Mouse (Mus musculus) yolk sac, embryonic 10.5 days (tissue): ENCODE data around the gene Gpc1.

Experiments used
- DNase-seq: peaks from one replicate; pipeline ENCODE4 v3.0.0-alpha.2; 2017; ENCODE audit warnings: low spot score

Gpc1 gene

DNA sequence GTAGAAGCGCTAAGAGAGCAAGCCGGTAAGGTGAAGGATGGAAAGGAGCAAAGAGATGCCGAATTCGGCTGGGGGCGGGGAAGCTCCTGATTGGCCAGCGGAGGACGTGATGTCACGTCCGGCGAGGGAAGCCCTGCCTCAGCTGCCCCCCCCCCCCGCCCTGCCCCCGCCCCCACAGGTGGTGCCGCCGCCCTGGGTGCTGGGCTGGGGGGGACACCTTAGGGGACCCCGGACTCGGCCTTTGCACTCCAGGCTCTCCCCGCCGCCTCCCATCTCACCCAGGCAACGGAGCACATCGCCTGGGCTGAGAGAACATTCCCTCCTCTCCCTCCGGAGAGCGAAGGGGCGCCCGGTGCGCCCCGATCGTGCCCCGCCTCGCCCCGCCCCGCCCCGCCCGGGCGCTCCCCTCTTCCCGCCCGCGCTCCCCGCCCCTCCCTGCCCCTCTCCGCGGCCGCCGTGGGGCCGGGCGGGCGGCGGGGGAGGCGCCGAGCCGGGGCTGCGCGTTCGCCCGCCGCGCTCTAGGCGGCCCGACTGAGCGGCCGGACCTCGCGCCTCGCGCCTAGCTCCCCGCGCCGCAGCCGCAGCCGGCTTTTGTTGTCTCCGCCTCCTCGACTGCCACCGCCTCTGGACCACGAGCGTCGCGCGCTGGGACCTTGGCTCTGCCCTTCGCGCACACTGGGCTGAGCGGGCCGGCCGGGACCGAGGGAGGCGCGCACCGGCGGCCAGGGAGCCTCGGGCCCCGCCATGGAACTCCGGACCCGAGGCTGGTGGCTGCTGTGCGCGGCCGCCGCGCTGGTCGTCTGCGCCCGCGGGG lies at the start of gene Gpc1:
TSS of gene Gpc1 (plus strand) at position 458 of the 814 bp plus-strand sequence.
- peak; percentile 74 for DNase-seq

DNA sequence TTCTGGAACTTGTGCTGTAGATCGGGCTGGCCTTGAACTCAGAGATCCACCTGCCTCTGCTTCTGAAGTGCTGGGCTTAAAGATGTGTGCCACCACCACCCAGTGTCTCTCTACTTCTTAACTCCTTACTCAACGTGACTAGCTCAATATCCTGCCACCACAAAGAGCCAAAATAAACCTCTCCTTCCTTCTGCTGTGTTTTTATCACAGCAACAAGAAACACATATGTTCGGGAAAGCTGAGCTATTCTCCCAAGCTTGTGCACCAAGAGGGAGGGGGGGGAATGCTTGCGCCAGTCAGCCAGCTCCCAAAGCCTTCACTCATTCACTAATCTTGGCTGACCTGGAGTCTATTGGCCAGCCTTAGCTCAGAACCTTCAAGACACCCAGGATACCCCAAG lies 49.6 kb upstream of the Gpc1 start:
- DNase-seq: no peak

GRCm38 (mm10) chr1:92782587-92782986 lies 48.9 kb upstream of the Gpc1 start:
- DNase-seq: no peak

DNA sequence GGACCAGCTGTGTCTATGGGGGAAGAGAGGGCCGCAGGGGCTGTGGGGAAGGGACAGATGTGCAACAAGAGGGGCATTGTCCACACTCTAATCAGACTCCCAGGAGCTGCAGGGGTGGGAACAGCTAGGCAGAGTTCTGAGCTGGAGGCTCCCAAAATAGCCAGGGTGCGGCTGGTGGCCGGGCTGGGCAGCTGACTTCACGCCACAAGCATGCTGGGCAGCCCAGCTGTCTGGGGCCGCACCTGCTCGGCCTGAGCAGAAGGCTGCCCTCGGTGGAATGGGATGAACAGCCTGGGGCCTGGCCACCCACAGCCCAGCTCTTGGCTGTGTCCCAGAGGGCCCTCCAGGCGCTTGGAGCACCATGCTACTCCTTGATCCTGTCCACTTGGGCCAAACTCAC lies 44.2 kb upstream of the Gpc1 start:
- DNase-seq: no peak

GRCm38 (mm10) chr1:92788049-92788448 lies 43.4 kb upstream of the Gpc1 start:
- no peak for DNase-seq

DNA sequence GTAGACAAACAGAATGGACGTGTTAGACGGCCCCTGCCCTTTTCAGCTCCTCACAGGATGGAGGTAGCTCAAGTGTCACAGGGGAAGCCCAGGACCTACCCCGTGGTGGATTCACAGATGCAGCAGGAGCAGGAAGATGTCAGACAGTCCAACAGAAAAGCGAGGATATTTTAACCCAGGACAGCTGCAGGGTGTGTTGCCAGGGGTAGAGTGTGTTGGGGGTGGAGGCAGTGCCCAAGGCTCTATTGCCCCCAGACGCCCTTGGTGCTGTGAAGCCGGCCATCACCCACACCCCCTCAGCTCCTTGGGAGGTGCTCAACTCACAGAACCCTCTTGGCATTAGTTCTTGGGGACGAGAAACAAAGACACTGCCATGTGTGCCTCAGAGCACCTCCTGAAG lies 40.8 kb upstream of the Gpc1 start:
- no peak for DNase-seq

- peak; percentile 57 for DNase-seq
Observed at GRCm38 (mm10) chr1:92791070-92791831, 40.2 kb upstream of the Gpc1 start.

GRCm38 (mm10) chr1:92793781-92794180 lies 37.7 kb upstream of the Gpc1 start:
- no peak for DNase-seq

DNA sequence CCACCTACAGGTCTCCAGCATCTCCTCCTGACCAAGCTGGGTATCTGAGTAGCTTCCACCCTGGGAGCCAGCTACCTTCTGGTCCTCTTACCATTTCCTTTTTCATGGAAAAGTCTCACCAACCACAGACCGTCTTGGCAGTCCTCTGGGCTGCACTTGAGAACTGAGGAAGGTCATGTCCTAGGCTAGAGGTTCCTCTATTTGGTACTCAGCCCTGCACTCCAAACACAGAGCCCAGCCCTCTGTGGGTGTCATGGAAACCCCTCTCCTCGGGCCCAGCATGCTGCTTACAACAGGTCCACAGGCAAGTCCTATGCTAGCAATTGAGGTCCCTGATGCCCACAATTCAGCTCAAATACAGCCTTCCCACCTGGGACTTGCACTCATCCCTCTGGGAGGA lies 33.0 kb upstream of the Gpc1 start:
- no peak for DNase-seq

- DNase-seq: no peak
Observed at GRCm38 (mm10) chr1:92799653-92800052, 31.8 kb upstream of the Gpc1 start.

- no peak for DNase-seq
Observed at GRCm38 (mm10) chr1:92802362-92802761, 29.1 kb upstream of the Gpc1 start.

DNA sequence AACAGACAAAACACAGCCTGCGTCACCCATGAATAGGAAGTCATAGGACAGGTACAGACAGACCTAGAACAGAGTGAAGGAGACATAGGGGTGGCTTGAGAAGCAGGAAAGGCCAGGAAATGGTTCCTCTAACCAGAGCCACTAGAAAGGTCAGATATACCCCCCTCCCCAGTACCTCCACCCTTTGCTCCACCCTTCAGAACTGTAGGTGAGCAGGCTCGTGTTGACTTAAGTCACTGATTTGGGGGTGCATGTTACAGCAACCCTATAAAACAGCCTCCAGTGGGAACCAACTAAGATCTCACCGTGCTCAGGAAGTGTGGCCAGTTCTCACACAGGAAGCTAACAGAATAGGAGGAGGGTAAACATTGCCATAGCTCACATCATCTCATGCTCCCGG lies 28.1 kb upstream of the Gpc1 start:
- DNase-seq: no peak

GRCm38 (mm10) chr1:92805181-92805580 lies 26.3 kb upstream of the Gpc1 start:
- DNase-seq: no peak

DNA sequence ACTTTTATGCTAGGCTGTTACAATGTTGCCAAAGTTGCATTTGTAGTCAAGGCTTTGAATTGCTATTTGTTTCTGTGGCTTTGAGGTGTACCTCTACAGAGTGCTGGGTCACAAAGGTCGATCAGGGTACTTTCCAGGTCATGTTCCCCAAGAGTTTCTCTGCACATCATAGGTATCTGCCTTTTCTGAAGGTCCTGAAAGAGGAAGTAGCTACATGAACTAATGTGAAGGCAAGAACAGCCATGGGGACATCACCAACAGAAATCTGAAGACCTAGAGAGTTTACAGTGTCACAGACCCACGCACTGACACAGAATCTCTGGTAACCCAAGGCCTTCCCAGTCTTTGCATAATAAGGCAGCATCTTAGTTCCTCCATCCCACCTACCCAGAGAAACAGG lies 25.6 kb upstream of the Gpc1 start:
- no peak for DNase-seq

DNA sequence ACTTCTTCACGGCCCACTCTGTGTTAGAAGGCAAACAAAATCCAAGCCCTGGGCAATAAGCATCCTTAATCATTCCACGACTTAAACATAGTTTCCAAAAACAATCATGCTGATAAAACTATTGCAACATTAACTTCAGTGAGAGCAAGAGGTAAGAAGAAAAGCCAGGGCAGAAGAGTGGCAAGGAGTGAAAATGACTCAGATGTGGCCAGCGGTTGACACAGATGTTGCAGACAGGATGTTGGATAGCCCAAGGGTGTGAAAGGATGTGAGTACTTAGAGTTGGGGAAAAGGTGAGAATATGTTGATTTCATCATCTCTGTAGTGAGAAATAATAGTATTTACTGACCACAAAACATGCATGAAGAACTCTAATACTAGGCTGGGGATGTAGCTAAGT lies 24.7 kb upstream of the Gpc1 start:
- no peak for DNase-seq

DNA sequence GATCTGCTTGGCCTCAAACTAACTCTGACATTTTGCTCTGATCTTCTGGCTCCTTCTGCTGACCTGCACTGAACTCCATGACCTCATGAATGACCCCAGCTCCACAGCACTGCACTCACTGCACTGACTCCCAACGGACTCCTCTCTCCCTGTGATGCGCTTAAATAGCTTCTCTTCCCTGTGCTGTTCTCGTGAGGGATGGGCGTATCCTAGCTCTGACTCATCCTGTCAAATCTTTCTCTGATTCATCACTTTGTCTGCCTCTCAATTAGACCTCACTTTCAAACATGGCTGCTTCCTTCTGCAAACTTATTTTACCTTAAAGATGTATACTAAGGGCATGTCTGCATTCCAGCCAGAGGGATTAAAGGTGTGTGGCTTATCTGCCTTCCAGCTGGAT lies 21.8 kb upstream of the Gpc1 start:
- no peak for DNase-seq

DNA sequence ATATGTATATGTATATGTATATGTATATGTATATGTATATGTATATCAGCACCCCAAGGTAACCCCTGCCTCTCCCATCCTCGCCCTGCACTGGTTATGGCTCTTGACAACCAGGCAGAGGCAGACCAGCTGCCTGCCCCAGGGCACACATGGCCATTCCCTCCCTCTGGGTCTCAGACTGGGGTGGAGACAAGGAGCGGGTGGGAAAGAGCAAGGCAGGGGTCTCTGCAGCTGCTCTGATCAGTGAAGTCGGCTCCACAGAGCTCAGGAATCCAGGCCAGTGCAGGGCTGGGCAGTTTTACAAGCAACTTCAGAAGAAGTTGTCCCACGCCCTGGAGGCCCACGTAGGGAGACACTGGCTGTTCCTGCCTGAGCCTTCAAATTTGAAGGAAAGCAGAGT lies 17.1 kb upstream of the Gpc1 start:
- no peak for DNase-seq

- no peak for DNase-seq
Observed at GRCm38 (mm10) chr1:92815100-92815499, 16.3 kb upstream of the Gpc1 start.

DNA sequence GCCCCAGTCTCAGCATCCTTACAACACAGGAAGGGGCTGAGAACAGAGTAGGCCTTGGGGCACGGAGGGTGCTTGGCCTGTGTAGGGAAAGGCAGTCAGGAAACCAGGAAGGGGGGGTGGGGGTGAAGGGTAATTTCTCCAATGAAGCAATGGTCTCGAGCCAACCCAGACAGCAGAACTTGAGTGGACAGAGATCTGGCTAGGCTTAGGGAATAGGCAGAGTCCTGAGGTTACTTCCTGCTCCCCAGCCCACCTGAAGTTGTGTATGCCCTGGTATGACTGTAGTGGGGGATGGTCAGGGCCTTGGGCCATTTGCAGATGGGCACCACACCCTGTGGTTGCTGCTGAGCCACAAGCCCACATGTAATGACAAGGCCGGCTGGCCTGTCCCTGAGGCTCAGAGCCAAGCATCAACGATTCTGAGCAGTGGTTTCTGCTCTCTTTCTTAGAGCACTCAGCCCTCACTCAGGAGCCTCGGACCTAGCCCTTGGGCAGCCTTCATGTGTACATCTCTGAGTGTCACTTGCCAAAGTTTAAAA lies 15.6 kb upstream of the Gpc1 start:
- no peak for DNase-seq

DNA sequence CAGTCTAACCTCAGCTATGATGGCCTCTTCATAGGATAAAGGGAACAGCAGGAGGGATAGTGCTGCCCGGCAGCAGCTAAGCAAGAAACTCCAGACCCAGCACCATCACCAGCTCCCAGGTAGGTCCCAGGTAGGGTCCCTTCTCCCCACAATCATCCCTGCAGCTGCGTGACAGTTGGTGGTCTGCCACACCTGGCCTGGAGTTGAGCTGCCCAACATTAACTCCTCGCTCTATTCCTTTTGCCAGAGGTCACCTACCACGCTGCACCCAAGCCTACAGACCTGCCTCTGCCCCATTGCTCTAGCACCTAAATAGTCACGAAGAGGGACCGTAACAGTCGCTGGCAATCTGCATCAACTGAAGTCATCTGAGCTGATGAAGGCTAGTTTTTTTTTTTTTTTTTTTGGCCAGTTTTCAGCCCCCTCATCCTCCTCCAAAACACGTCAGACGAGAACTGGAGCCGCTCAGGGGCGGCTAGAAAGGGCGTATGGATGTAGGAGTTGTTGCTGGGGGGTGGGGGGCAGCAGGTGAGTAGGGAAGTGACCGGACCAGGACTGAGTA lies 738 bp upstream of the Gpc1 start:
- DNase-seq: no peak

GRCm38 (mm10) chr1:92832011-92833010 lies 866 bp downstream of the Gpc1 start:
- DNase-seq: peak; percentile 29
